Mouse (Mus musculus) gastrocnemius, adult 18-20 months (tissue): ENCODE results near the gene Myl6b. TPM values are rescaled to one million over a fixed set of nuclear protein-coding genes. Genes with fewer than 3 reads are reported as not detected.
A peak's percentile ranks its signal among the peaks of the same experiment; 100 is the strongest.
"Not testable (repeated sequence)": the region's sequence is repeated elsewhere in the genome, so short reads cannot be mapped to it uniquely, and the experiment has no call there.

Experiments
- DNase-seq: peaks from one replicate; pipeline ENCODE4 v3.0.0; 2021; ENCODE audit warnings: low spot score
- total RNA-seq, 2 experiments: library from RNA; stranded (reverse); gene quantifications; 2 replicates each; pipeline ENCODE4 v1.2.3; 2021

The Myl6b gene
- total RNA-seq, 2 experiments from 2014 or later: 9.0 to 28.2 TPM

DNA sequence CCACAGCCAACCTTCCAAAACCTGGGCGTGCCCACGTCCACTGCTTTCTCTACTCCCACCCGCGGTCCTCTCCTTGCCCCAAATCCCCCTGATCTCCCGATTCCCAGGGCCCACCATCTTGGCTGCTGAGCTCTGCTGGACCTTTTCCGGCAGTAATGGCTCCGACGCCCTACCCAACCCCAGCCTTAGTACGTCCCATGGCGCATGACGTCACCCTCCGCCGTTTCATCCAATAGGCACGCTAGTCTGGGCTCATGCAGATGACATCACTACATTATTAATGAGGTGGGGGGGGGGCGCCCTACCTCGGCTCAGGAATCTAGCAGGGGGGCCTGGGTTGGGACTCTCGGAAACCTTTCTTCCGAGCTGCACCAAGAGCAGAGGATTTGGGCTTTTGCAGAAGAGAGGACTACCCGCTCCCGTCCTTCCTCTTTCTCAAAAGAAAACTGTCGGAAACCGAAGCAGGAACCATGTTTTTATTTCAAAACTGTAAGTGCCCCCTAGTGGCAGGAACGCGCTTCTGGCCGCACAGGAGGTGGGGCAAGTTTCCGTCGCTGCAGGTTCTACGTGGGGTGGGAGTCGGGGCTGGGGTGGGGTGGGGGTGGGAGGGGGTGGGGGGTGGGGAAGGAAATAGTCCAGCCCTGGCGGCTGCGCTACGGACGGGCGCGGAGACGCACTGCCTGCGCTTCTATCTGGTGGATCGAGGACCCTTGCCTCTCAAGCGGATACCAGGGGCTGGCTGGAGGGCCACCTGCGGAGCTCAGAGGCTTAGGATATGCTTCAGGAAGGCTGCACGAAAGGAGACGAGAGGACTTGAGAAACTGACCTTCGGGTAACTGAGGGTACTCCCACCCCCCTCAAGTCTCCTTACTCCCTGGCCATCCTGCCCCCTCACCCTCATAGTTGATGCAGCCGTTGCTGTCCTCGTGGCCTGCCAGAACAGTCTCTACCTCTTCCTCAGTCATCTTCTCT, 4.5 kb downstream of the Myl6b start, which contains the start of gene Myl6:
TSS of gene Myl6 (minus strand) at position 451 of the 972 bp plus-strand sequence.
- peak; percentile 99 for DNase-seq

DNA sequence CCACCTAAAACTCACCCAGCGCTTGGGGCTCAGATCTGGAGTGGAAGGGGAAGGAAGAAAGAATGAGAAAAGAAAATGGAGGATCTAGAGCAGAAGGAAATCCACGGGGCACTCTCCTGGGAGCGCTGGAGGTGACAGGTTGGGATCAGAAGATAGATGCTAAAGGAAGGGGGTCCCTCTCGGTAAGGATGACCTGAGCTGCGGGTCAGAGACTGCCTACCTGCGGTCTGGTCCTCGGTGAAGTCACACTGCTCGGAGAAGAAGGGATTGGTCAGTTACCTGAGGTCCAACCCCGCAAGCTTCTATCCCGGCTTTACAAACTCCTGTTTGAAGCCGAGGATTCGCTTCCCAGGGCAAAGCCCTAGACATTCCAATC, 5.2 kb downstream of the Myl6b start:
- DNase-seq: no peak

DNA sequence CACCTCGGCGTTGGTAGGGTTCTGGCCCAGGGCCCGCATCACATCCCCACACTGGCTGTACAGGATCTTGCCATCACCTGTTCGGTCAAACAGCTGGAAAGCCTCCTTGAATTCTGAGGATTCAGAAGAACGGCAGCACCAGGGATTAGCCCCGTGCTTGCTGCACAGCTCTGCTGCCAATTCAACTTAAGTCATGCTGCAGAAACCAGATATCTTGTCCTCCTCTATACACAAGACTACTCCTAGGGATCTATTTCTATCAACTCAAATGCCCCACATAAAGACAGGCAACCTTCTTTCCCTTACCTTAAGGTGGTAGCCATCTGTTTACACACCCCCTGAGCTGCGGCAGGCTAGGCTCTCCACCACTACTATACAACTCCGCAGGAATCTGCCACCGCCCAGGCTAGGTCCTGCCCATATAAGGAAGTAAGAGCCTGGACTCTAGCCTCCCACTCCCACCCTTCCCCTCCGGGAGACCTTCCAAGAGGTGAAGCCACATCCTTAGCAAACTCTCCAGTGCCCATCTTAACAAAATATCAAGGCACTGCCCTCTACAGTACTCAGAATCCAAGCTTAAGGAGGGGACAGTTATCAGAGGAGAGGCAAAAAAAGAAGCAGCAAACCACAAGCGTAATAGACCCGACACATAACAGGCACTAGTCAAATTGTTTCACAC, 5.7 kb downstream of the Myl6b start:
- peak; percentile 66 for DNase-seq

DNA sequence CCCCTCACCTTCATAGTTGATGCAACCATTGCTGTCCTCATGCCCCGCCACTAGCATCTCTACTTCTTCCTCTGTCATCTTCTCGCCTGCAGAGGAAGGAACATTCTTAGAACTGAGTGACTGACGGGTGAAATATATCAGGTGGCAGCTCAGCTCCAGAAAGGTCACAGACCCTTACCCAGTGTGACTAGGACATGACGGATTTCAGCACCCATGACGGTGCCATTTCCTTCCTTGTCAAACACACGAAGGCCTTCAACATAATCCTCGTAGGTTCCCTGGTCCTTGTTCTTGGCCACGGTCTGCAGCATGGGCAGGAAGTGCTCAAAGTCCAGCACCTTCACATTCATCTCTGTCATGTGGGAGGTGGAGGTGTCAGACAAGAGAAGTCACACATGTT, 6.4 kb downstream of the Myl6b start:
- DNase-seq: not testable (repeated sequence)

DNA sequence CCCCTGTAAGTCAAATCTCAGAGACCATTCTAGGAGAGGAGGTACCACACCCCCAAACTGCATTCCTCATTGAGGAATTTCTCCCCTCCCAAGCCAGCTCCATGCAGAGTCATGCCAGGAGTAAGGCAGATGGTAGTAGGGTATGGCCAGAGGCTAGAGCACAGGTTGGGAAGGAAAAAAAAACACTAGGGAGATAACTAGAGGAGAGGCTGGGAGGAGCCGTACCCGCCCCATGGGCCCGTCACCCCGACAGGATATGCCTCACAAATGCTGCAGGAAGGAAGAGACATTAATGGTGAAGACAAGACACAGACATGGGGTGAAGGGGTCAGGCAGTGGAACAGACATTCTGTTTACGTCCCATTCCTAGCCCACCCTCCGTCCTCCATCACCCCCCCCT, 7.0 kb downstream of the Myl6b start:
- DNase-seq: no peak

DNA sequence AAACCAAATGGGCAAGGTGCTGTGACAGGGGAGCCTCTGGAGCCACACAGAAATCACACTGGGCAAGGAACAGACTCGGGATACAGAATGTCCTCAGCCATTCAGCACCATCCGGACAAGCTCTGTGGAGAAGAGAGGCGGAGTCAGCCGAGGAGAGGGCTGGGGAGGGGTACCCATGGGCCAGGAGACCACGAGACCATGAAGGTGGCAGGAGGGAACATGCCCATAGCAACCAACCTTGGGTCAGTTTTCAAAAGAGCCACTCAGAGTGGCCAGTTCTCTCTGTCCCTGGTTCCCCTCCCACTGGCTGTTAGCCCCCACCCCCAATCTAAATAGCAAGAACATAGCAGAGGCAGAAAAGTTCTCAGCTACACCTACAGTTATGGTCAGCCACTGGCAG, 7.6 kb downstream of the Myl6b start:
- DNase-seq: no peak

DNA sequence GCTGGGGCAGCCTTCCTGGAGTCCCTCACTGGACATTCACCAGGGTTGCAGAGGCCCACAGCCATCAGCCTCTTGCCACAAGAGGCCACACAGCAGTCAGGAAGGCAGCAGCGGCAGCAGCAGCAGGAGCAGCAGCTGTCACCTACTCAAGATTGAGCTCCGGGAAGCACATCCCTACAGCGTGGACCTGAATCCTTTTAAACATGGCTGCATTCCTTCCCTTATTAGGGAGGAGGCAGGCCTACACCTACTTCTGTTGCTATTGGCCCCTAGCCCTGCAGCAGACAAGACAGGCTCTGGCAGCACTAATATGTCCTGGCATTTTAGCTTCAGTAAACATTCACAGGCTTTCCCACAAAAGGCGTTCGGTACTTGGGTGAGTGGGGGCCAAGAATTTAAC, 8.3 kb downstream of the Myl6b start:
- DNase-seq: no peak

DNA sequence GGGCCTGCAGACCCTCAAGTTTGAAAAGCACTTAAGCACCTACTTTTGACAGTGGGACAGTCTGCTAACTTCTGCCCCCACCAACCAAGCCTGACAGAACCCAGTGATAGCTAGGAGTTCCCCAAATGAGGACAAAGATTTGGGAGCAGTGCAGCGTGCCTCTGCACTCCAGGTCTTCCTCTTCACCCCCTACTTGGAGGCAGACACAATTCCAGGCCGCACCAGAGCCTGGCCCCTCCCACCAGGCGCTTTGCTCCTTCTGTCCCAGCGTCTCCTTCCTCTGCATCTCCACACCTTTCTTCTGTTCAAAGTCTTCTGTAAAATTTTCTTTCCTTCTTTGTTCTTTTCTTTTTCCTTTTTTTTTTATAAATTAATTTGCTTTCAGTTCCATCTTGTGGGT, 8.7 kb downstream of the Myl6b start:
- no peak for DNase-seq

DNA sequence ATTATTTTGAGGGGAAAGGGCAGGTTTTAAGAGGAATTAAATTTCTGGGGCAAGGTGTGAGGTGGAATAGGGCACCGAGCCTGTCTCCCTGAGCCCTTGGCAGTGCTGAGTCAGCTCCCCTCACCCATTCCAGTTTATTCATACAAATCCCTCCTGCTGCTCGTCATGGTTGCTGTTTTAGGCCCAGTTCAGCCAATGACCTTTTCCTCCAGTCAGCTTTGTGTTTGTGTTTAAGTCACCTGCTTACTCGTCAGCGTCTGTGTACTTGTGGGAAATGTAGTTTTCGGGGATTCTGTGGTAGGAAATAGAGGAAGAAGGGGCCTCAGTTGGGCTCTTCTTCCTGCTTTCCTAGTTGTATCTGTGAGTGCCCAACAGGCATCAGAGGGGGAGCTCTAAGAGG, 9.1 kb downstream of the Myl6b start:
- no peak for DNase-seq

DNA sequence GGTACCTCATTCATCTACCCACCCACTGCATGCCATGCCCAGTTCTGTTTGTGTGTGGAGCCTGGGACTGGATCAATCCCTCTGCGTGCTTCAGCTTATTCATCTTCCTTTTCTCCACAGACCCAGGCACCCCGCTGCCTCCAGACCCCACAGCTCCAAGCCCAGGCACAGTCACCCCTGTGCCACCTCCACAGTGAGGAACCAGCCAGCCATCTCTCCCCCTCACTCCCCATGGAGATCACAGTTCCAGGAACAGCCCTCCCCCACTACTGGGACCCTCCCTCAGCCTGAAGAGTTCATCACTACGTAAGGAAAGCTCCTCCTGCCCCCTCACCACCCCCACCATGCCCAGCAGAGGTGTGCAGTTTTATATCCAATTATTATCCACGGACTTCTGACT, 9.7 kb downstream of the Myl6b start:
- no peak for DNase-seq

DNA sequence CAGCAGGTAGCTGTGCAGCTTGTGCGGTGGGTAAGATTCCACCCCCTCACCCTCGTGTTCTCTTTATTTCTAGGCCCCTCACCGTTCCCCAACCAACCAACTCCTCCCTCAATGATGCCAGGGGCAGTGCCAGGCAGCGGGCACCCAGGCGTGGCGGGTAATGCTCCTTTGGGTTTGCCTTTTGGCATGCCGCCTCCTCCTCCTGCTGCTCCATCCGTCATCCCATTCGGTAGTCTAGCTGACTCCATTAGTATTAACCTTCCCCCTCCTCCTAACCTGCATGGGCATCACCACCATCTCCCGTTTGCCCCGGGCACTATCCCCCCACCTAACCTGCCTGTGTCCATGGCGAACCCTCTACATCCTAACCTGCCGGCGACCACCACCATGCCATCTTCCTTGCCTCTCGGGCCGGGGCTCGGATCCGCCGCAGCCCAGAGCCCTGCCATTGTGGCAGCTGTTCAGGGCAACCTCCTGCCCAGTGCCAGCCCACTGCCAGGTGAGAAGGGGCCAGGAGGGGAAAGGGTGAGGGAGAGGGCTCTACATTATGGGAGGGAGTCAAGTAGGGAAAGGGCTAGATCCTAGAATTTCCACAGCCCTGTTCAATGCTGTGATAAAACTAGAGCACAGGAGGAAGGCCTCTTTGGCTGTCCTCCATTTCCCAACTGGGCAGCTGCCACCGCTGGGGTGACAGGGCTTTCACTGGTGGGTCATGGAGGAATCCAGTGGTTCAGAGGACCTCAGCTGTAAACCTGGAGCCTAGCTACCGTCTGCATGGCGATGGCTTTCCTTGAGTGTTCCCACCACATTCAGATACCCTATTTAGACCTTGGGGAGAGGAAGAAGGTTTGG, 10.4 kb downstream of the Myl6b start:
- DNase-seq: no peak

DNA sequence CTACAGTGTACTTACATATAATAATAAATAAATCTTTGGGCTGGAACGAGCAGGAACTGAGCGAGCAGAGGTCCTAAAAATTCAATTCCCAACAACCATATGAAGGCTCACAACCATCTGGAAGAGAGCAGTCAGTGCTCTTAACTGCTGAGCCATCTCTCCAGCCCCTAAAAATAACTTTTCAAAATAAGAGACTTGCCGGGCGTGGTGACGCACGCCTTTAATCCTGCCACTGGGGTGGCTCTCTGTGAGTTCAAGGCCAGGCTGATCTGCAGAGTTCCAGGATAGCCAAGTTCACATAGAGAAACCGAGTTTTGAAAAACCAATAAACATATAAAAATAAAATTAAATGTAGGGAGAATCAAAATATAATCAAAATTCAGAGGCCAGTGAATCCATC, 12.1 kb downstream of the Myl6b start:
- DNase-seq: no peak

DNA sequence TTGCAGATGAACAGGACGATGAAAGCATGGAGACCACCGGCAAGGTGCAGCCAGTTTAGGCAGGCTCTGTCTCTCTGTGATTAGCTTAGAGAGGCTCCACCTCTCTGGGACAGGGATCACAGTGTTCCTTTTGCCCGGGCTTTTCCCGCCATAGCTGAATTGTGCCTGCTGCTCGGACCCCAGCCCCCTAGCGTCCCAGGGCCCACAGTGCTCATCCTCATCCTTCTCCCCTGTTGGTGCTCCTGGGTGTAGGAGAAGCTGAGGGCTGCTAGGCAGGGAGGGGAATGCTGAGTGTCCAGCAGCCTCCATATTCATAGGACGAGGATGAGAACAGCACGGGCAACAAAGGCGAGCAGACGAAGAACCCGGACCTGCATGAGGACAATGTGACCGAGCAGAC, 24.1 kb downstream of the Myl6b start:
- no peak for DNase-seq

DNA sequence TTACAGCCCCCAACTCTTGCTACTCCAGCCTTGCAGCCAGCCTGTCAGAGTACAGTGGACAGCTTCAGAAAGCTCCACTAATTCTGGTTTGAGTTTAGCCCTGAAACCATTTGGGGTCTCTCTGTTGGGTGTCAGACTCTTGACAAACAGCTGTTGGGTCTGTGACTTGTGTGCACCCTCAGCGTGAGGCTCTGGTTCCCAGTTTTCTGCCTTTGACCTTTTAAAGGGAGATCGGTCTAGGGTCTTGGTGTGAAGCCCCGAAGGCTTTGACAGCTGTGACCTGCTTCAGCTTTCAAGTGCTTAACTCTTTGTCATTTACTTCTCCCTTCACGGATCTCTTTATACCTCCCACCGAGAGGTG, 38.2 kb downstream of the Myl6b start:
- DNase-seq: no peak

DNA sequence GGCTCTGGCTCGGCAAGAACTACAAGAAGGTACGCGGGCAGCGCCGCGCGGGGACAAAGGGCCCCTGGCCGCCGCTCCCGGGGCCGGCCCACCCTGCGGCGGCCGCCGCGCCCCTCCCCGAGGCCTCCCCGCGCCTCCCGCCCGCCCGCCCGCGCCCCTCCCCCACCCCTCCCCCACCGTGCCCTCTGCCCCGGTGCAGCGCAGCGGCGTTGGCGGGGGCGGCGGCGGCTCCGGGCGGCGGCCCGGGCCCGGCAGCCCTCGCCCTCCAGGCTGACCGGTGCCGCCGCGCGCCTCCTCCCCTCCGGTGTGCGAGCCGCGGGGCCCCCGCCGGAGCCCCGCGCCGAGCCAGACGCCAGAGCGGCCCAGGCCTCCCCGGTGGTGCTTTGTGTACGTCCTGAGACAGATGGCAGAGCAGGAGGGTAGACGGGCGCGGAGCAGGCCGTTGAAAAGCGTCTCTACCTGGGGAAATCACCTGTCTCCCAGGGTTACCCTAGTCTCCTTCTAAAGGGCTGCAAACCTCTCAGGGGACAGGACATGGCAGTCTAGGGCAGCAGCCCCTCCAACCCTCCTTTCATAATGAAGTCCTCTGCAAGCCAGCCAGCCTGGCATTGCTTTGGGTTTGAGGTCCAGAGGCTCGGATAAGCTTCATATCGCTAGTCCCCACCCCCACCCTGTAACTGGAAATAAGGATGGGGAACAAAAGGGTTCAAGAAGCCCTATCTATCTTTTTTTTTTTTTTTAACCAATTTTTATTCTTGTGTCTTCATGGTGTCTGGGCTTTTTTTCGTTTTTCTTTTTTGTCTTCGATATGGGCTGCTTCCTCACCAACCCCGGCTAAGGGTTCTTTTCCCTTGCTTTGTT, 38.8 kb downstream of the Myl6b start:
- peak; percentile 18 for DNase-seq

DNA sequence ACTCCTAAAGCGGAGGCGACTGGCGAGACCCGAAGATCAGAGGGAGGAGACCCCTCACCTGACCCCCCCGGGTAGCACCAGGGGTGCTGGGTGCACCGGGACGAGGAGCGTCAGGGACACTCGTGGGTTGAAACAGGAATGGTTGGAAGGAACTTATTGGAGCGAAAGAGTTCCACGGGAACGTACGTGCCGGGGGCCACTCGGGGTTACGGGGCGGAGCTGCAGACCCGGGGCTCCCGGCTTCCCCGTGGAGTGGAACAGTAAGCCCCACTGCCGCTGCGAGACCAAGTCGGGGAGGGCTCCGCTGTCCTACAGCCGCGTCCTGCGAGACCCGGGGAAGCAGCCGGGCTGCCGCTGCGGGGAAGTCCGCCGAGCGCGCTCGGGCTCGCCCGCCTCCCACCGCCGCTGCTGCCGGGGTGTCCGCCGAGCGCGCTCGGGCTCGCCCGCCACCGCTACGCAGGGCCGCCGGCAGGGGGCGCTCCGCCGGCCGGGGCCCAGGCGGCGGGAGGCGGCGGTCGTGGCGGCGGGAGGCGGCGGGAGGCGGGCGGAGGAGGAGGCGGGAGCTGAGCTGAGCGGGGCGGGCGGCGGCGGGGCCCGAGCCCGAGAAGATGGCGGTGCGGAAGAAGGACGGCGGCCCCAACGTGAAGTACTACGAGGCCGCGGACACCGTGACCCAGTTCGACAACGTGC, 39.6 kb downstream of the Myl6b start, which contains the start of gene Smarcc2:
TSS of gene Smarcc2 (plus strand) at position 530 of the 690 bp plus-strand sequence.
- DNase-seq: peak; percentile 84

DNA sequence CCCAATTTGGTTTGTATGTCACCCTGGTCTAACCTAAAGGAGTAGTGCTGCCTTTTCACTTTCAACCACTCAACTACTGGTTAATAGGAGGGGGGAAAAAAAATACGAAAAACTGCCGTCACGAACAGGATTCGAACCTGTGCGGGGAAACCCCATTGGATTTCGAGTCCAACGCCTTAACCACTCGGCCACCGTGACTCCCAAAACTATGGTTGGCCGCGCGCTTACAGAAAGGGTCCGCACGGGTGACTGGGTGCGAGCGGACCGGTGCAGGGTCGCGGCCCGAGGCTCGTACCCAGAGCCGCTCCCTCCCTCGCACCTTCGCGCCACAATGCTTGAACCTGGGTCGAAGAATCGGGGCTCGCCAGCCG, 40.2 kb downstream of the Myl6b start:
- peak; percentile 88 for DNase-seq

DNA sequence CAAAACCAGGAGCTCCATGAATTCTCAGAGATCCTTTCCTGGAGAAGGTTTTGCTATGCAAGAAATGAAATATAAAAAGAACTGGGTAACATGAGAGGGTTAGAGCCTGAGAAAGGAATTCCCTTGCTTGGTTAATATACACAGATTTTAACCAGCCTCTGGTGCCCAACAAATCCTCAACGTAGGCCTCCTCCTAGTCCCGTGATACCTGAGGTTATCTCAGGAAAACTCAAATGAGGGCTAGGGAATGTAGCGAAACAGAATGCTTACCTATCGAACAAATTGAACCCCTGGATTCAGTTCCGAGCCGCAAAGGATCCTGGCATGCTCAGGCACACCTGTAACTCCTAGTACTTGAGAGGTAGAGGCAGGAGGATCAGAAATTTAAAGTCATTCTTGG, 40.8 kb downstream of the Myl6b start:
- DNase-seq: no peak

DNA sequence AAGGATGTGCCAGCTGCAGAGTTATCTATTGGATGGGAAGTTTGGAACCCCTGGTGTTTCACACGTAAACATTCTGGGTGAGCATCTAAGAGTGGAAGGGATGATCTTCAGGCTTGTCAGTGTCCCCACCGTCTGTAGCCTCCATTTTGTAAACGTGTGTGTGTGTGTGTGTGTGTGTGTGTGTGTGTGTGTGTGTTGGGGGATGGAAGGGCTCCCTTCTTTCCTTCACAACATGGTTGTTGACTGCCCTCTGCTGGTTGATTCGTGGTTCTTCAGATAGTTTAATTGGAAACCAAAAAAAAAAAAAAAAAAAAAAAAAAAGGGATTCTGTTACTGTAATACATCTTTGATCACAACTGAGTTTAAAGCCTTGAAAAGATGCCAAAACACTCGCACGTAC, 43.2 kb downstream of the Myl6b start:
- peak; percentile 84 for DNase-seq

DNA sequence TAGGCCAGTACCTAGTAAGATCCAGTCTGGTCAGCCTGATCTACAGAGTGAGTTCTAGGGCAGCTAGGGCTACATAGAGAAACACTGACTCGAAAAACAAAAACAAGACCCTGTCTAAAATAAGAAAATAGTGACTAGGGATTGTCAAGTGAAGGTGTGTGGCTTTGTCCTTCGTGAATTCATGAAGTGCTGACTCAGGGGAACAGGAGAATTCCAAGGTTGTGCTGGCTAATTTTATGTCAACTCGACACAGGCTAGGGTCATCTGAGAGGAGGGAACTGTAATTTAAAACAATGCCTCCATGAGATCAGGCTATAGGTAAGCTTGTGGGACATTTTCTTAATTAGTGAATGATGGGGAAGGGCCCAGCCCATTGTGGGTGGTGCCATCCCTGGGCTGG, 44.0 kb downstream of the Myl6b start:
- no peak for DNase-seq
